Mouse (Mus musculus) forebrain, embryonic 16.5 days (tissue): ENCODE measurements around the gene Cldn34d. TPM values are rescaled to one million over a fixed set of nuclear protein-coding genes. Genes with fewer than 3 reads are reported as not detected.

Experiments used
- ATAC-seq: fragments of 200-750 bp; cut with Nextera tagmentation; 2 replicates; pipeline ENCODE4 v1.8.0; 2017; ENCODE audit warnings: mild to moderate bottlenecking, moderate library complexity
- H3K27ac ChIP-seq: fragments of 300-500 bp; sonication (generic); 2 replicates; pipeline ENCODE4 v1.5.1; 2014; ENCODE audit warnings: low read length, control low read depth
- H3K27me3 ChIP-seq: fragments of 300-500 bp; sonication (generic); replicated peaks from 2 replicates; pipeline ENCODE4 v1.6.1; 2014; ENCODE audit warnings: low read length; ENCODE audit not compliant: control insufficient read depth, insufficient read depth
- H3K36me3 ChIP-seq: fragments of 300-500 bp; sonication (generic); 2 replicates; pipeline ENCODE4 v1.6.1; 2014; ENCODE audit not compliant: control insufficient read depth, insufficient read depth
- H3K4me1 ChIP-seq: fragments of 300-500 bp; sonication (generic); replicated peaks from 2 replicates; pipeline ENCODE4 v1.6.1; 2014; ENCODE audit warnings: low read length; ENCODE audit not compliant: control insufficient read depth, insufficient read depth
- H3K4me2 ChIP-seq: fragments of 300-500 bp; sonication (generic); 2 replicates; pipeline ENCODE4 v1.6.1; 2014; ENCODE audit warnings: mild to moderate bottlenecking, low read length, control low read depth
- H3K4me3 ChIP-seq: fragments of 300-500 bp; sonication (generic); replicated peaks from 2 replicates; pipeline ENCODE4 v1.5.1; 2014; ENCODE audit warnings: mild to moderate bottlenecking, low read length, control low read depth
- H3K9ac ChIP-seq: fragments of 300-500 bp; sonication (generic); replicated peaks from 2 replicates; pipeline ENCODE4 v1.6.1; 2014; ENCODE audit warnings: low read depth, low read length, control low read depth
- H3K9me3 ChIP-seq: fragments of 300-500 bp; sonication (generic); 2 replicates; pipeline ENCODE4 v1.6.1; 2016; ENCODE audit warnings: low read length; ENCODE audit not compliant: control insufficient read depth
- WGBS: fragments of 180-500 bp; shearing (Covaris S2); extraction: QIAGEN DNeasy Blood & Tissue Kit; methylation state at CpG from one replicate; pipeline ENCODE4 v1.1.7; 2014; 5-methylcytosine and 5-hydroxymethylcytosine counted together
- polyA plus RNA-seq: library from polyadenylated mRNA; unstranded; fragments of >200 nt; fragmentation: Nextera tagmentation; extraction: Ambion mirVana; gene quantifications from 2 replicates; pipeline ENCODE4 v1.2.1, GENCODE M21; 2015

Gene Cldn34d
- polyA plus RNA-seq: not detected in 2 replicates

GRCm38 (mm10) chrX:76602824-76603223 is at the start of gene Cldn34d:
Gene Cldn34d (minus strand): TSS chrX:76602924.
- H3K4me2 ChIP-seq: no peak within 1 kb of the TSS
- no peaks in the 10 kb centered on the region for H3K36me3 ChIP-seq
- peaks cover 5% of the 10 kb centered on the region for H3K9me3 ChIP-seq
- no peak within 1 kb of the TSS for H3K4me3 ChIP-seq
- no peaks in the 10 kb centered on the region for H3K4me1 ChIP-seq
- 76% methylated on average over 1 of the region's 1 CpGs for WGBS
- H3K27ac ChIP-seq: no peak within 1 kb of the TSS
- no peak within 1 kb of the TSS for H3K9ac ChIP-seq
- no peak for ATAC-seq
- H3K27me3 ChIP-seq: no peaks in the 10 kb centered on the region

GRCm38 (mm10) chrX:76598459-76599206 is 4.1 kb downstream of the Cldn34d start:
- no peaks in the 10 kb centered on the region for H3K36me3 ChIP-seq
- H3K27me3 ChIP-seq: no peaks in the 10 kb centered on the region
- peak; percentile 100 for ATAC-seq
- 49% methylated on average over 6 of the region's 6 CpGs for WGBS
- H3K9me3 ChIP-seq: peaks cover 5% of the 10 kb centered on the region
- H3K27ac ChIP-seq: no peak overlapping the region
- H3K4me1 ChIP-seq: no peaks in the 10 kb centered on the region
- H3K4me3 ChIP-seq: no peak overlapping the region
- no peak overlapping the region for H3K9ac ChIP-seq
- H3K4me2 ChIP-seq: no peak overlapping the region

Other genes with a start within 250 kb of the Cldn34d start
- not detected in 2 replicates for gene Cldn34b4, start 209.6 kb downstream of the Cldn34d start, polyA plus RNA-seq